9 mouse cellular contexts compared by ENCODE assay signal in the genomic region with DNA sequence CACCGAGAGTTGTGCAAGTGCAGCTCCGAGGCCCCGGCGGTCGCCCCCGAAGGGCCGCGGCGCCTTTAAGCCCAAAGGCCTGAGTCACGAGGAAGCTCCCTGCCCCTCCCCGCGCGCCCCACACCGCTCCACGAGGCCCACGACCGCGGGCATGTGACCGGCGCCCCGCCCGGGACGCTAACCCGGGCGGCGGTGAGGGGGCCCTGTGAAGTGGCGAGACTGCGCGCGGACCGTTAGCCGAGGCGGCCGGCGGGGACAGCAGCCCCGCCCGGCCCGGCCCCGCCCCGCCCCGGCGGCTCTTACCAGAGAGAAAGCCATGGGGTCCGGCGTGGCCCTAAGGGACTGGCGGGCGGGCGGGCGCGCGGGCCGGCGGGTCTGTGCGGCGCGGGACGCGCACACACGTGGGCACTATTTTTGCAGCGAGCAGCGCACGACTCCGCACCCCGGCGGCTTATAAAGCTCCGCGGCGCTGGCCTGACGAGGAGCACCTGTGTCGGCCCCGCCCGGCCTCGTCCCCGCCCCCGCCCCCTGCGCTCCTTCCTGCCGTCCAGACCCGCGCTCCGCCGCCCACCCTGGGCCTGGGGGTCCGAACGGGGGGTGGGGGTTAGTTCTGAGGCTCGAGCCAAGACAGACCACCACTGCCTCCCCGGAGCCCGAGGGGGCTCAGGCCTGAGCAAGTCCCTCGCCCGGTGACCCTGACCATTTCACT. TPM values are rescaled to one million over a fixed set of nuclear protein-coding genes. Genes with fewer than 3 reads are reported as not detected.
DNase-seq lines count a peak whose midpoint lies in the region; ATAC-seq and TF ChIP-seq lines count a peak whose summit lies in the region.
"Had no signal": no experiment of that assay in that cellular context is flagged by ENCODE, and none has a peak within 500 bp of the region (broad histone marks: within the 10 kb centered on the region; RNA-seq: fewer than 3 reads in every experiment).

No protein-coding gene starts in this region.

- DNase-seq in thymus, postnatal 36 days, result peak; percentile 5 to 19
- DNase-seq in thymus, postnatal 0 days (ENCODE audit: low spot score), result no peak
- DNase-seq in liver, embryonic 13.5 days, result no peak
- peak; percentile 46 for DNase-seq in neural tube, embryonic 10.5 days (ENCODE audit: extremely low spot score, low spot score)
- peak; percentile 59 for DNase-seq in yolk sac, embryonic 10.5 days (ENCODE audit: low spot score)

- peak overlapping the region; percentile 88 for H3K4me3 ChIP-seq in embryonic fibroblast, embryonic 13.5 days (ENCODE audit: insufficient read depth, low read length)
- H3K4me3 ChIP-seq in heart, embryonic 14.5 days (ENCODE audit: control insufficient read depth in 1 of 2, insufficient read depth in 1 of 2, low read depth in 1 of 2, low read length in 2 of 2), result peak overlapping the region; percentile 46 to 56
- peak overlapping the region; percentile 57 for H3K4me3 ChIP-seq in kidney, embryonic 16.5 days (ENCODE audit: low read length)
- peak overlapping the region; percentile 50 for H3K4me3 ChIP-seq in liver, embryonic 13.5 days (replicated peaks)

- no peaks in the 10 kb centered on the region for H3K9me3 ChIP-seq in heart, embryonic 14.5 days (ENCODE audit: control insufficient read depth, low read length)
- H3K9me3 ChIP-seq in kidney, embryonic 16.5 days (ENCODE audit: low read length), result no peaks in the 10 kb centered on the region
- no peaks in the 10 kb centered on the region for H3K9me3 ChIP-seq in liver, embryonic 13.5 days (replicated peaks)

- 2% methylated on average over 48 of the region's 87 CpGs for WGBS in heart, embryonic 14.5 days
- 2% methylated on average over 75 of the region's 87 CpGs for WGBS in kidney, embryonic 16.5 days
- 1% methylated on average over 70 of the region's 87 CpGs for WGBS in liver, embryonic 13.5 days (ENCODE audit: insufficient replicate concordance)

- peak overlapping the region; percentile 59 for H3K9ac ChIP-seq in heart, embryonic 14.5 days (ENCODE audit: low read length)
- H3K9ac ChIP-seq in kidney, embryonic 16.5 days (replicated peaks; ENCODE audit: low read length), result peak overlapping the region; percentile 3; the same call in 1 of the 2 replicates
- no peak overlapping the region for H3K9ac ChIP-seq in liver, embryonic 13.5 days

- 0 out of 2 replicates have a peak, but pooled peaks have one; percentile 9 for TF ChIP-seq POLR2A in embryonic fibroblast, embryonic 13.5 days (IDR thresholded peaks at IDR 0.05; ENCODE audit: low read depth, low read length)

- H3K4me1 ChIP-seq in embryonic fibroblast, embryonic 13.5 days (ENCODE audit: control insufficient read depth, insufficient read depth, low read length), result no peaks in the 10 kb centered on the region
- H3K4me1 ChIP-seq in heart, embryonic 14.5 days (ENCODE audit: control insufficient read depth in 2 of 2, insufficient read depth in 2 of 2, low read length in 2 of 2), result peaks cover 2 to 24% of the 10 kb centered on the region in 2 experiments; a peak in 3 of 4 replicates
- peaks cover 23% of the 10 kb centered on the region for H3K4me1 ChIP-seq in kidney, embryonic 16.5 days (ENCODE audit: insufficient read depth, low read length)
- peaks cover 14% of the 10 kb centered on the region for H3K4me1 ChIP-seq in liver, embryonic 13.5 days (replicated peaks)

- no peak for ATAC-seq in heart, embryonic 14.5 days (ENCODE audit: insufficient number of reproducible peaks, insufficient read depth, low FRiP score, low read depth)
- peak; percentile 62 for ATAC-seq in kidney, embryonic 16.5 days (ENCODE audit: low FRiP score, low TSS enrichment)
- 0 out of 2 replicates have a peak, but pooled peaks have one; percentile 7 for ATAC-seq in liver, embryonic 13.5 days (ENCODE audit: low read depth)

- peaks cover 77% of the 10 kb centered on the region for H3K27me3 ChIP-seq in heart, embryonic 14.5 days (ENCODE audit: control insufficient read depth, insufficient read depth, low read length)
- H3K27me3 ChIP-seq in kidney, embryonic 16.5 days (ENCODE audit: insufficient read depth, low read length), result peaks cover 64% of the 10 kb centered on the region
- peaks cover 84% of the 10 kb centered on the region for H3K27me3 ChIP-seq in liver, embryonic 13.5 days

- H3K36me3 ChIP-seq in heart, embryonic 14.5 days (ENCODE audit: control insufficient read depth, insufficient read depth, low read length), result no peaks in the 10 kb centered on the region
- H3K36me3 ChIP-seq in kidney, embryonic 16.5 days (ENCODE audit: insufficient read depth, low read length), result no peaks in the 10 kb centered on the region
- no peaks in the 10 kb centered on the region for H3K36me3 ChIP-seq in liver, embryonic 13.5 days
- H3K36me3 ChIP-seq: G1E had no signal

- TF ChIP-seq CTCF in embryonic fibroblast, embryonic 13.5 days (IDR thresholded peaks at IDR 0.05; ENCODE audit: borderline replicate concordance, insufficient read depth, low read length), result no peak

- H3K4me2 ChIP-seq in heart, embryonic 14.5 days (ENCODE audit: low read length), result peak overlapping the region; percentile 91
- peak overlapping the region; percentile 89 for H3K4me2 ChIP-seq in kidney, embryonic 16.5 days (replicated peaks; ENCODE audit: low read depth, low read length)
- peak overlapping the region; percentile 67 for H3K4me2 ChIP-seq in liver, embryonic 13.5 days

- no peak overlapping the region for H3K27ac ChIP-seq in embryonic fibroblast, embryonic 13.5 days (ENCODE audit: insufficient read depth, low read length)
- H3K27ac ChIP-seq in heart, embryonic 14.5 days (replicated peaks in 1 of 2; ENCODE audit: control insufficient read depth in 1 of 2, insufficient read depth in 1 of 2, low read depth in 2 of 2, low read length in 2 of 2), result no peak overlapping the region
- no peak overlapping the region for H3K27ac ChIP-seq in kidney, embryonic 16.5 days (ENCODE audit: low read length)
- no peak overlapping the region for H3K27ac ChIP-seq in liver, embryonic 13.5 days

RNA-seq across cellular contexts. Expression of a gene that starts 0.8 kb away (rescaled TPM):
- 10.0 and 12.2 TPM in 2 replicates for polyA plus RNA-seq in thymus, postnatal 0 days (2015; fragmentation: Nextera tagmentation; extraction: Ambion mirVana)
- 36.0 and 37.4 TPM in 2 replicates for polyA plus RNA-seq in embryonic fibroblast, embryonic 13.5 days (2011; ENCODE audit: insufficient read length, low read depth, missing spikeins)
- 4.1 and 5.0 TPM in 2 replicates for polyA plus RNA-seq in heart, embryonic 14.5 days (2014; fragmentation: Nextera tagmentation; extraction: Ambion mirVana)
- 0.76 and 0.85 TPM in 2 replicates for polyA plus RNA-seq in kidney, embryonic 16.5 days (2015; fragmentation: Nextera tagmentation; extraction: Ambion mirVana)
- 0.15 and 0.20 TPM in 2 replicates for polyA plus RNA-seq in liver, embryonic 13.5 days (2015; fragmentation: Nextera tagmentation; extraction: Ambion mirVana)
- polyA plus RNA-seq: G1E had no signal

RNA-seq across cellular contexts. Expression of a gene that starts 39.2 kb away (rescaled TPM):
- polyA plus RNA-seq in thymus, postnatal 0 days (2015; fragmentation: Nextera tagmentation; extraction: Ambion mirVana), result 0.35 and 0.57 TPM in 2 replicates
- polyA plus RNA-seq in embryonic fibroblast, embryonic 13.5 days (2011; ENCODE audit: insufficient read length, low read depth, missing spikeins), result 0.33 TPM in 1 of 2 replicates, not detected in the other
- 1.5 and 3.5 TPM in 2 replicates for polyA plus RNA-seq in heart, embryonic 14.5 days (2014; fragmentation: Nextera tagmentation; extraction: Ambion mirVana)
- polyA plus RNA-seq in kidney, embryonic 16.5 days (2015; fragmentation: Nextera tagmentation; extraction: Ambion mirVana), result 1.0 and 1.5 TPM in 2 replicates
- 0.21 and 0.24 TPM in 2 replicates for polyA plus RNA-seq in liver, embryonic 13.5 days (2015; fragmentation: Nextera tagmentation; extraction: Ambion mirVana)
- polyA plus RNA-seq: G1E had no signal

RNA-seq across cellular contexts. Expression of a gene that starts 43.6 kb away (rescaled TPM):
- not detected in 2 replicates for polyA plus RNA-seq in thymus, postnatal 0 days (2015; fragmentation: Nextera tagmentation; extraction: Ambion mirVana)
- polyA plus RNA-seq in embryonic fibroblast, embryonic 13.5 days (2011; ENCODE audit: insufficient read length, low read depth, missing spikeins), result not detected in 2 replicates
- not detected in 2 replicates for polyA plus RNA-seq in heart, embryonic 14.5 days (2014; fragmentation: Nextera tagmentation; extraction: Ambion mirVana)
- not detected in 2 replicates for polyA plus RNA-seq in kidney, embryonic 16.5 days (2015; fragmentation: Nextera tagmentation; extraction: Ambion mirVana)
- polyA plus RNA-seq in liver, embryonic 13.5 days (2015; fragmentation: Nextera tagmentation; extraction: Ambion mirVana), result not detected in 2 replicates
- polyA plus RNA-seq: G1E had no signal

Comparison
In these comparisons a context has a peak if more than half of its experiments do, and no peak if none do; other contexts are left out.
1. DNase-seq: peak in thymus, postnatal 36 days (2 of 2), neural tube, embryonic 10.5 days (single experiment) and yolk sac, embryonic 10.5 days (single experiment); none in thymus, postnatal 0 days (single experiment) and liver, embryonic 13.5 days (single experiment).
2. Peak in every context shown above with its lines, with median percentiles within 50 percentile points of each other: H3K4me3 ChIP-seq and H3K4me2 ChIP-seq.